Mouse (Mus musculus): ENCODE results near the gene Slco1a5. TPM values are rescaled to one million over a fixed set of nuclear protein-coding genes. Genes with fewer than 3 reads are reported as not detected.

Gene Slco1a5
- total RNA-seq, 1 experiment from 2014 or later = not detected

Other genes starting within 250 kb of the Slco1a5 start
- gene Slco1a6, start 114.5 kb downstream of the Slco1a5 start, total RNA-seq (2017) = 1.2 and 1.7 TPM in 2 replicates
- not detected in 2 replicates for gene Iapp, start 24.6 kb downstream of the Slco1a5 start, total RNA-seq (2017)
- gene Pyroxd1, start 22.7 kb upstream of the Slco1a5 start, total RNA-seq (2017) = 30.3 and 32.1 TPM in 2 replicates
- gene Recql, start 64.1 kb upstream of the Slco1a5 start, total RNA-seq (2017) = 38.8 and 48.3 TPM in 2 replicates
- gene Golt1b, start 64.2 kb upstream of the Slco1a5 start, total RNA-seq (2017) = 14.9 and 16.3 TPM in 2 replicates
- gene Spx, start 90.5 kb upstream of the Slco1a5 start, total RNA-seq (2017) = 3.1 TPM in 1 of 2 replicates, not detected in the other
- not detected in 2 replicates for gene Gys2, start 150.1 kb upstream of the Slco1a5 start, total RNA-seq (2017)
- gene Ldhb, start 185.0 kb upstream of the Slco1a5 start, total RNA-seq (2017) = 1.6 and 3.8 TPM in 2 replicates
- gene Kcnj8, start 248.6 kb upstream of the Slco1a5 start, total RNA-seq (2017) = 0.49 and 0.70 TPM in 2 replicates